12 mouse cellular contexts compared by ENCODE assay signal in the genomic region with DNA sequence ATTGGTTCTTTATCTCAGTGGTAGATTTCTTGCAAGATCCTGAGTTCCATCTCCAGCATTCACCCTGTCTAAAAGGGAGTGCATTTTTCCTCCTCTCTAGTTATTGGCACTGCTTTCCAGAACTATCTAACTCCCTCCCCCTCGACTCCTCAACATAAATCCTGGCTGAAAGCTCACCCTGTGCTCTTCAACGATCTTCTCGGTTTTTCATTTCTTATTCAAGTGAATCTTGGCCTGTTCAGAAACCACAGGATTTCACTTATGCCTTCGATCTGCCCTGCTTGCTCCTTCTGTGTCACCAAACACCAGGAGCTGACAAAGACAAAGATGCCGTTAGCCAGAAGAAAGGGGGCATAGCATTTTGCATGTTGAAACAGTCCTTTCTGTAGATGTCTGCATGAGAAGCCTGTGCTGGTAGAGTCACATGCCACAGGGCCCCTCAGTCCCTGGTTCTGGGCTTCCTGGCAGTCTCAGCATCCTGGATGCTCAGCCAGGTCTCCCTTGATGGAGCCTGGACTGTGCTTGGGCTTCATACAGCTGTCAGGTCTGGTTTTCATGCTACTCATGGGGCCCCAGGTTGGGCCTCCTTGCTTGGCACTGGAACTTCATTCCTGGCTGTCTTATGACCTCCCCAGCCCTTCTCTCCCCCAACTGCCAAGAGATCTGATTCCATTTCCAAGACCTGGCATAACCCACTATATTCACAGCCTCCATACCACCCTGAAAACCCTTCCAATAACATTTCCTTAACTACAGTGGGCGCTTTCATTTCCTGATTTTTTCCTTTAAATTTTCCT. TPM values are rescaled to one million over a fixed set of nuclear protein-coding genes. Genes with fewer than 3 reads are reported as not detected.
DNase-seq lines count a peak whose midpoint lies in the region; ATAC-seq and TF ChIP-seq lines count a peak whose summit lies in the region.
"Had no signal": no experiment of that assay in that cellular context is flagged by ENCODE, and none has a peak within 500 bp of the region (broad histone marks: within the 10 kb centered on the region; RNA-seq: fewer than 3 reads in every experiment).

No protein-coding gene starts in this region.

- no peak overlapping the region for H3K4me3 ChIP-seq in heart, postnatal 0 days (ENCODE audit: low read depth, low read length)
- H3K4me3 ChIP-seq in forebrain, embryonic 15.5 days: no peak overlapping the region
- H3K4me3 ChIP-seq in midbrain, embryonic 14.5 days (replicated peaks; ENCODE audit: low read depth, low read length): no peak overlapping the region

- 68% methylated on average over 6 of the region's 6 CpGs for WGBS in heart, postnatal 0 days
- WGBS in forebrain, embryonic 15.5 days: 77% methylated on average over 6 of the region's 6 CpGs
- WGBS in midbrain, embryonic 14.5 days: 84% methylated on average over 6 of the region's 6 CpGs

- TF ChIP-seq POLR2A in brain, embryonic 14.5 days (IDR thresholded peaks at IDR 0.05; ENCODE audit: borderline replicate concordance, extremely low read depth, insufficient read depth, insufficient read length, poor library complexity, severe bottlenecking): no peak

- no peak for TF ChIP-seq EP300 in heart, postnatal 0 days (IDR thresholded peaks at IDR 0.05; ENCODE audit: low read depth)

- no peaks in the 10 kb centered on the region for H3K9me3 ChIP-seq in heart, postnatal 0 days (replicated peaks; ENCODE audit: control insufficient read depth, low read length)
- H3K9me3 ChIP-seq in forebrain, embryonic 15.5 days: no peaks in the 10 kb centered on the region
- no peaks in the 10 kb centered on the region for H3K9me3 ChIP-seq in midbrain, embryonic 14.5 days (ENCODE audit: control insufficient read depth, low read length)

- H3K27me3 ChIP-seq in heart, postnatal 0 days (ENCODE audit: control insufficient read depth, insufficient read depth, low read length): no peaks in the 10 kb centered on the region
- no peaks in the 10 kb centered on the region for H3K27me3 ChIP-seq in forebrain, embryonic 15.5 days
- H3K27me3 ChIP-seq in midbrain, embryonic 14.5 days (ENCODE audit: control insufficient read depth, insufficient read depth, low read length): no peaks in the 10 kb centered on the region

- no peak for DNase-seq in heart, postnatal 0 days (ENCODE audit: low spot score)
- no peak for DNase-seq in heart, postnatal 10 days
- DNase-seq in brain, embryonic 14.5 days (ENCODE audit: low read depth): peak; percentile 8
- no peak for DNase-seq in midbrain, embryonic 14.5 days
- no peak for DNase-seq in cerebellum, postnatal 4 days (ENCODE audit: low spot score in 2 of 2)
- no peak for DNase-seq in spleen, postnatal 14 days (ENCODE audit: low spot score in 2 of 2)
- DNase-seq in left cerebral cortex, adult 18-20 months (ENCODE audit: low spot score in 2 of 2): no peak

- H3K4me1 ChIP-seq in heart, postnatal 0 days (ENCODE audit: control insufficient read depth, insufficient read depth): peaks cover 9% of the 10 kb centered on the region; the same call in 1 of the 2 replicates
- peaks cover 9% of the 10 kb centered on the region; the same call in 1 of the 2 replicates for H3K4me1 ChIP-seq in forebrain, embryonic 15.5 days
- H3K4me1 ChIP-seq in midbrain, embryonic 14.5 days (ENCODE audit: control insufficient read depth, insufficient read depth, low read length): 0 out of 2 replicates have a peak, but pooled peaks cover 3% of the 10 kb centered on the region

- peak overlapping the region; percentile 56 for H3K27ac ChIP-seq in heart, postnatal 0 days (ENCODE audit: low read depth)
- H3K27ac ChIP-seq in forebrain, embryonic 15.5 days (replicated peaks): 0 out of 2 replicates have a peak overlapping the region, but pooled peaks have one; percentile 15
- no peak overlapping the region for H3K27ac ChIP-seq in midbrain, embryonic 14.5 days (replicated peaks; ENCODE audit: low read depth, low read length)

- H3K36me3 ChIP-seq in heart, postnatal 0 days (replicated peaks; ENCODE audit: control insufficient read depth, insufficient read depth, low read length): no peaks in the 10 kb centered on the region
- no peaks in the 10 kb centered on the region for H3K36me3 ChIP-seq in forebrain, embryonic 15.5 days
- H3K36me3 ChIP-seq in midbrain, embryonic 14.5 days (ENCODE audit: control insufficient read depth, insufficient read depth, low read length): no peaks in the 10 kb centered on the region

- ATAC-seq in heart, postnatal 0 days (ENCODE audit: insufficient read depth, low read depth): no peak
- no peak for ATAC-seq in forebrain, embryonic 15.5 days (replicated peaks)
- ATAC-seq in midbrain, embryonic 14.5 days (ENCODE audit: low FRiP score, low TSS enrichment): no peak

- intact Hi-C loops in heart, postnatal 10 days (cut with DNase I): loop anchor here (2.0 to 10.0 kb wide), 2 partner anchors 77 to 475 kb away; no protein-coding TSS in a partner anchor

- H3K4me2 ChIP-seq in heart, postnatal 0 days (ENCODE audit: low read depth, low read length): peak overlapping the region; percentile 62; the same call in 1 of the 2 replicates
- no peak overlapping the region for H3K4me2 ChIP-seq in forebrain, embryonic 15.5 days (replicated peaks)
- peak overlapping the region; percentile 44 for H3K4me2 ChIP-seq in midbrain, embryonic 14.5 days (ENCODE audit: low read length)

- no peak overlapping the region for H3K9ac ChIP-seq in heart, postnatal 0 days (replicated peaks; ENCODE audit: low read depth, low read length)
- H3K9ac ChIP-seq in forebrain, embryonic 15.5 days (replicated peaks): no peak overlapping the region
- no peak overlapping the region for H3K9ac ChIP-seq in midbrain, embryonic 14.5 days (replicated peaks; ENCODE audit: low read length)

- no peak for TF ChIP-seq CTCF in heart, postnatal 0 days (IDR thresholded peaks at IDR 0.05; ENCODE audit: low read depth)
- no peak for TF ChIP-seq CTCF in brain, embryonic 14.5 days (IDR thresholded peaks at IDR 0.05; ENCODE audit: borderline replicate concordance, extremely low read depth, insufficient read depth, insufficient read length)

RNA-seq across cellular contexts. Expression of gene Cdrt4, which starts 30.8 kb away (rescaled TPM):
- total RNA-seq in heart, postnatal 0 days (2014; rRNA removed; ENCODE audit: low replicate concordance): not detected in 2 replicates
- 0.16 TPM in 1 of 2 replicates, not detected in the other for polyA plus RNA-seq in heart, postnatal 0 days (2015; fragmentation: Nextera tagmentation; extraction: Ambion mirVana)
- not detected for total RNA-seq in heart, postnatal 10 days (2021)
- polyA plus RNA-seq in brain, embryonic 14.5 days (2012; rRNA removed): 0.10 and 0.12 TPM in 2 replicates
- polyA plus RNA-seq in forebrain, embryonic 15.5 days (2015; fragmentation: Nextera tagmentation; extraction: Ambion mirVana): not detected in 2 replicates
- not detected in 2 replicates for polyA plus RNA-seq in midbrain, embryonic 14.5 days (2014; fragmentation: Nextera tagmentation; extraction: Ambion mirVana)
- not detected for total RNA-seq in left cerebral cortex, adult 18-20 months (2021)
- total RNA-seq: adrenal gland, postnatal 25 days; hematopoietic stem cell, adult 5-6 weeks; left cerebral cortex, postnatal 14 days; megakaryocyte-erythroid progenitor cell, adult 5-6 weeks had no signal

RNA-seq across cellular contexts. Expression of gene Tvp23b, which starts 40.9 kb away (rescaled TPM):
- 26.3 and 27.4 TPM in 2 replicates for total RNA-seq in heart, postnatal 0 days (2014; rRNA removed; ENCODE audit: low replicate concordance)
- polyA plus RNA-seq in heart, postnatal 0 days (2015; fragmentation: Nextera tagmentation; extraction: Ambion mirVana): 39.0 and 47.0 TPM in 2 replicates
- 10 to 100 TPM; 18.4 to 24.4 TPM for total RNA-seq in heart, postnatal 10 days (2021)
- polyA plus RNA-seq in brain, embryonic 14.5 days (2012; rRNA removed): 25.7 and 29.3 TPM in 2 replicates
- 51.3 and 59.1 TPM in 2 replicates for polyA plus RNA-seq in forebrain, embryonic 15.5 days (2015; fragmentation: Nextera tagmentation; extraction: Ambion mirVana)
- 55.9 and 58.9 TPM in 2 replicates for polyA plus RNA-seq in midbrain, embryonic 14.5 days (2014; fragmentation: Nextera tagmentation; extraction: Ambion mirVana)
- total RNA-seq in left cerebral cortex, adult 18-20 months (2021): 10 to 100 TPM; 34.8 to 36.7 TPM
